Mouse (Mus musculus): Measurements from ENCODE around the gene Ccdc126. TPM values are rescaled to one million over a fixed set of nuclear protein-coding genes. Genes with fewer than 3 reads are reported as not detected.

Ccdc126 gene
- total and polyA plus RNA-seq, 2 experiments = 0.84 to 1.8 TPM

GRCm38 (mm10) chr6:49354613-49355012, 35.5 kb downstream of the Ccdc126 start:
- no peaks in the 10 kb centered on the region for H3K4me1 ChIP-seq (ENCODE audit: control insufficient read depth, insufficient read depth, low read length)
- H3K27me3 ChIP-seq (ENCODE audit: control insufficient read depth, insufficient read depth, low read length) = no peaks in the 10 kb centered on the region
- no peaks in the 10 kb centered on the region for H3K79me2 ChIP-seq (ENCODE audit: control insufficient read depth, insufficient read depth, low read length)
- DNase-seq (ENCODE audit: extremely low read depth, low read depth, low spot score) = no peak
- WGBS = 73% methylated on average over 3 of the region's 3 CpGs
- H3K9ac ChIP-seq (ENCODE audit: low read depth, low read length) = no peak overlapping the region
- H3K27ac ChIP-seq (replicated peaks; ENCODE audit: insufficient read depth, low read depth, low read length) = no peak overlapping the region
- no peak overlapping the region for H3K4me3 ChIP-seq (ENCODE audit: insufficient read depth, low read depth, low read length)
- H3K36me3 ChIP-seq (ENCODE audit: control insufficient read depth, insufficient read depth, low read length) = no peaks in the 10 kb centered on the region
- no peak for TF ChIP-seq CTCF (IDR thresholded peaks at IDR 0.05; ENCODE audit: low read depth, low read length)
- TF ChIP-seq POLR2A (IDR thresholded peaks at IDR 0.05; ENCODE audit: extremely low read depth, insufficient read depth, low read length) = no peak

GRCm38 (mm10) chr6:49355171-49355570, 36.1 kb downstream of the Ccdc126 start:
- no peak overlapping the region for H3K9ac ChIP-seq (ENCODE audit: low read depth, low read length)
- WGBS = 75% methylated on average over 4 of the region's 4 CpGs
- TF ChIP-seq POLR2A (IDR thresholded peaks at IDR 0.05; ENCODE audit: extremely low read depth, insufficient read depth, low read length) = no peak
- no peak for TF ChIP-seq CTCF (IDR thresholded peaks at IDR 0.05; ENCODE audit: low read depth, low read length)

GRCm38 (mm10) chr6:49360420-49360819, 41.3 kb downstream of the Ccdc126 start:
- no peaks in the 10 kb centered on the region for H3K4me1 ChIP-seq (ENCODE audit: control insufficient read depth, insufficient read depth, low read length)
- no peak overlapping the region for H3K27ac ChIP-seq (replicated peaks; ENCODE audit: insufficient read depth, low read depth, low read length)
- TF ChIP-seq POLR2A (IDR thresholded peaks at IDR 0.05; ENCODE audit: extremely low read depth, insufficient read depth, low read length) (no peak), CTCF (IDR thresholded peaks at IDR 0.05; ENCODE audit: low read depth, low read length) (no peak)
- no peak overlapping the region for H3K4me3 ChIP-seq (ENCODE audit: insufficient read depth, low read depth, low read length)
- no peak overlapping the region for H3K9ac ChIP-seq (ENCODE audit: low read depth, low read length)
- H3K79me2 ChIP-seq (ENCODE audit: control insufficient read depth, insufficient read depth, low read length) = no peaks in the 10 kb centered on the region
- DNase-seq (ENCODE audit: extremely low read depth, low read depth, low spot score) = no peak
- no peaks in the 10 kb centered on the region for H3K27me3 ChIP-seq (ENCODE audit: control insufficient read depth, insufficient read depth, low read length)
- H3K36me3 ChIP-seq (ENCODE audit: control insufficient read depth, insufficient read depth, low read length) = no peaks in the 10 kb centered on the region

More at GRCm38 (mm10) chr6:49355171-49355570, 36.1 kb downstream of the Ccdc126 start:
- no peaks in the 10 kb centered on the region for H3K4me1 ChIP-seq (ENCODE audit: control insufficient read depth, insufficient read depth, low read length)
- no peak overlapping the region for H3K4me3 ChIP-seq (ENCODE audit: insufficient read depth, low read depth, low read length)
- DNase-seq (ENCODE audit: extremely low read depth, low read depth, low spot score) = no peak
- H3K27me3 ChIP-seq (ENCODE audit: control insufficient read depth, insufficient read depth, low read length) = no peaks in the 10 kb centered on the region
- no peaks in the 10 kb centered on the region for H3K79me2 ChIP-seq (ENCODE audit: control insufficient read depth, insufficient read depth, low read length)
- H3K27ac ChIP-seq (replicated peaks; ENCODE audit: insufficient read depth, low read depth, low read length) = no peak overlapping the region
- no peaks in the 10 kb centered on the region for H3K36me3 ChIP-seq (ENCODE audit: control insufficient read depth, insufficient read depth, low read length)

- H3K36me3 ChIP-seq (ENCODE audit: control insufficient read depth, insufficient read depth, low read length) = no peaks in the 10 kb centered on the region
- no peak within 1 kb of the TSS; the same call in 1 of the 2 replicates for H3K27ac ChIP-seq (replicated peaks; ENCODE audit: insufficient read depth, low read depth, low read length)
- peak within 1 kb of the TSS; percentile 38 for H3K9ac ChIP-seq (ENCODE audit: low read depth, low read length)
- peak within 1 kb of the TSS; percentile 62 for H3K4me3 ChIP-seq (ENCODE audit: insufficient read depth, low read depth, low read length)
- peak; percentile 80 for DNase-seq (ENCODE audit: extremely low read depth, low read depth, low spot score)
- peaks cover 3% of the 10 kb centered on the region; the same call in 1 of the 2 replicates for H3K4me1 ChIP-seq (ENCODE audit: control insufficient read depth, insufficient read depth, low read length)
- WGBS = 5% methylated on average over 49 of the region's 49 CpGs
- H3K79me2 ChIP-seq (ENCODE audit: control insufficient read depth, insufficient read depth, low read length) = no peaks in the 10 kb centered on the region
- TF ChIP-seq POLR2A (IDR thresholded peaks at IDR 0.05; ENCODE audit: extremely low read depth, insufficient read depth, low read length) (peak; percentile 41; the same call in 1 of the 2 replicates), CTCF (IDR thresholded peaks at IDR 0.05; ENCODE audit: low read depth, low read length) (peak; percentile 48)
- no peaks in the 10 kb centered on the region for H3K27me3 ChIP-seq (ENCODE audit: control insufficient read depth, insufficient read depth, low read length)
Measured at GRCm38 (mm10) chr6:49367159-49368054, 48.3 kb downstream of the Ccdc126 start, which contains the start of gene Fam221a. Gene Fam221a (plus strand): TSS chr6:49367739.

GRCm38 (mm10) chr6:49368212-49368611, 49.1 kb downstream of the Ccdc126 start:
- no peaks in the 10 kb centered on the region for H3K27me3 ChIP-seq (ENCODE audit: control insufficient read depth, insufficient read depth, low read length)
- no peaks in the 10 kb centered on the region for H3K36me3 ChIP-seq (ENCODE audit: control insufficient read depth, insufficient read depth, low read length)
- WGBS = 73% methylated on average over 3 of the region's 3 CpGs
- H3K79me2 ChIP-seq (ENCODE audit: control insufficient read depth, insufficient read depth, low read length) = no peaks in the 10 kb centered on the region
- TF ChIP-seq POLR2A (IDR thresholded peaks at IDR 0.05; ENCODE audit: extremely low read depth, insufficient read depth, low read length) = no peak
- TF ChIP-seq CTCF (IDR thresholded peaks at IDR 0.05; ENCODE audit: low read depth, low read length) = no peak
- H3K27ac ChIP-seq (replicated peaks; ENCODE audit: insufficient read depth, low read depth, low read length) = no peak overlapping the region
- peaks cover 3% of the 10 kb centered on the region; the same call in 1 of the 2 replicates for H3K4me1 ChIP-seq (ENCODE audit: control insufficient read depth, insufficient read depth, low read length)
- DNase-seq (ENCODE audit: extremely low read depth, low read depth, low spot score) = no peak
- peak overlapping the region; percentile 62; the same call in 1 of the 2 replicates for H3K4me3 ChIP-seq (ENCODE audit: insufficient read depth, low read depth, low read length)
- no peak overlapping the region for H3K9ac ChIP-seq (ENCODE audit: low read depth, low read length)

GRCm38 (mm10) chr6:49372705-49373104, 53.6 kb downstream of the Ccdc126 start:
- TF ChIP-seq POLR2A (IDR thresholded peaks at IDR 0.05; ENCODE audit: extremely low read depth, insufficient read depth, low read length) (no peak), CTCF (IDR thresholded peaks at IDR 0.05; ENCODE audit: low read depth, low read length) (no peak)
- no peak overlapping the region for H3K27ac ChIP-seq (replicated peaks; ENCODE audit: insufficient read depth, low read depth, low read length)
- WGBS = 77% methylated on average over 4 of the region's 4 CpGs
- H3K27me3 ChIP-seq (ENCODE audit: control insufficient read depth, insufficient read depth, low read length) = no peaks in the 10 kb centered on the region
- H3K79me2 ChIP-seq (ENCODE audit: control insufficient read depth, insufficient read depth, low read length) = no peaks in the 10 kb centered on the region
- DNase-seq (ENCODE audit: extremely low read depth, low read depth, low spot score) = no peak
- H3K36me3 ChIP-seq (ENCODE audit: control insufficient read depth, insufficient read depth, low read length) = no peaks in the 10 kb centered on the region
- no peak overlapping the region for H3K4me3 ChIP-seq (ENCODE audit: insufficient read depth, low read depth, low read length)
- peaks cover 3% of the 10 kb centered on the region; the same call in 1 of the 2 replicates for H3K4me1 ChIP-seq (ENCODE audit: control insufficient read depth, insufficient read depth, low read length)
- H3K9ac ChIP-seq (ENCODE audit: low read depth, low read length) = no peak overlapping the region
